Mouse (Mus musculus) testis, adult 2 months (tissue): Measurements from ENCODE around the gene Slc35b2. TPM values are rescaled to one million over a fixed set of nuclear protein-coding genes. Genes with fewer than 3 reads are reported as not detected.

Experiments
- H3K27ac ChIP-seq: fragments of 200-500 bp; 2 replicates; pipeline ENCODE4 v1.5.1; 2012; ENCODE audit warnings: low read depth, low read length; ENCODE audit not compliant: control insufficient read depth, insufficient read depth
- H3K27me3 ChIP-seq: fragments of 200-500 bp; 2 replicates; pipeline ENCODE4 v1.6.1; 2012; ENCODE audit warnings: mild to moderate bottlenecking, low read length, moderate library complexity; ENCODE audit not compliant: control insufficient read depth, insufficient read depth
- H3K36me3 ChIP-seq: fragments of 200-500 bp; 2 replicates; pipeline ENCODE4 v1.6.1; 2012; ENCODE audit warnings: mild to moderate bottlenecking, low read length; ENCODE audit not compliant: control insufficient read depth, insufficient read depth
- H3K4me1 ChIP-seq: fragments of 200-500 bp; 2 replicates; pipeline ENCODE4 v1.6.1; 2012; ENCODE audit warnings: low read length; ENCODE audit not compliant: control insufficient read depth, insufficient read depth
- H3K4me3 ChIP-seq: fragments of 200-500 bp; 2 replicates; pipeline ENCODE4 v1.5.1; 2012; ENCODE audit warnings: low read depth, mild to moderate bottlenecking, low read length, moderate library complexity, mixed read lengths; ENCODE audit not compliant: control insufficient read depth
- CTCF ChIP-seq: fragments of 200-500 bp; IDR thresholded peaks from 2 replicates; pipeline ENCODE4 v1.5.1; 2012; ENCODE audit warnings: low read depth, mild to moderate bottlenecking, inconsistent platforms, low read length, moderate library complexity; ENCODE audit not compliant: control insufficient read depth, insufficient read depth, insufficient replicate concordance
- POLR2A ChIP-seq: fragments of 200-500 bp; IDR thresholded peaks from 2 replicates; pipeline ENCODE4 v1.6.1; 2012; ENCODE audit warnings: low read depth, mild to moderate bottlenecking, inconsistent platforms, low read length, moderate library complexity; ENCODE audit not compliant: control insufficient read depth
- polyA plus RNA-seq: library from polyadenylated mRNA; depleted of rRNA; stranded (reverse); fragments of >200 nt; gene quantifications from 2 replicates; pipeline ENCODE4 v1.2.3, GENCODE M21; 2012

Slc35b2 gene
- polyA plus RNA-seq, 1 experiment: 26.6 TPM

DNA sequence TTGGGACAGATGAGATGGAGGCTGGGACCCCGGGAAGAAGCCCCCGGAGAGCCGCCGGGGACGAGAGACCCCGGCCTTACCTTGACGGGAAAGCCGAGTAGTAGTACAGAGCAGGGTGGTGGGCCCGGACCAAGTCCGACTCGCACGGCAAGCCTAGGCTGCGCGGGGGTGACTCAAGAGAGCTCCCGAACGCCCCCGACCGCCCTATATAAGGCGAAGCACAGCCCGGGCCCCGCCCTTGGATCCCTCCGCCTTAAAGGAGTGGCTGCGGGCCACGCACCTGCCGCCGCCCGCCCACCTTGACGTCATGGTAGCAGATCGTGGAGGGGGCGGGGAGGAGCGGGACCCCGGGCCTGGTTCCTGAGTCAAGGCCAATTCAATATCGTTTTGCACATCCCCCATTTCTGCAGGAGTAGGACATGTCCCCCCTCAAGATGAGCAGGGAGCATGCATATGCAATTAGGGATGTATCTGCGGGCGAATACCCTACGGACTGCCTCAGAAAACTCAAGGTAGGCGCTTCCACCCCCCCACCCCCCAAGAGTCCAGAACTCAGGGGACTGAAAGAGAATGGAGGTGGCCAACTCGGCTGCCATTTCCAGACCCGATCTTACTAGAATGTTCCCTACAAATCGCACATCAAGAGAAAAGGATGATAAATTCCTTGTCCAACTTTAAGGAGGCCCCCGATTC, 9.6 kb downstream of the Slc35b2 start, which contains the start of gene Hsp90ab1:
Hsp90ab1 (minus strand) TSS at position 185 of the 693 bp plus-strand sequence.
- Histone ChIP-seq H3K27me3 (no peaks in the 10 kb centered on the region), H3K4me1 (peaks cover 11% of the 10 kb centered on the region), H3K27ac (peak within 1 kb of the TSS; percentile 98), H3K36me3 (peaks cover 4% of the 10 kb centered on the region), H3K4me3 (peak within 1 kb of the TSS; percentile 90)
- TF ChIP-seq POLR2A: peak; percentile 99
- TF ChIP-seq CTCF: no peak

DNA sequence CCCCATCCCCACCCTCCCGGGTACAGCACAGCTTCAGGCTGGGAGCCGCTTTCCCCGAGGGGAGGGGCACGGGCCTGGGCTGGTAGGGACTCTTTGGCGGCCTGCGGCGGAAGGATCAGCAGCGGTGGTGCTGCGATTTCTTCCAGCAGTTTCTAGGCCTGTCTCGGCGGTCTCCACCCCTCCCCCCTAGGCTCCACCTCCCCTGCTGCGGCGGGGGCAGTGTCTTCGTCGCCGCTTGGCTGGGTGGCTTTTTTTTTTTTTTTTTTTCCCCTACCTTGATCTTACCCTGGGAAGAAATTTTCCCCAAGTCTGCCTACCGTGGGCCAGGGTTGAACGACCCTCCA, 10.1 kb downstream of the Slc35b2 start:
- H3K4me3 ChIP-seq: peak overlapping the region; percentile 90
- H3K27ac ChIP-seq: peak overlapping the region; percentile 98
- H3K36me3 ChIP-seq: peaks cover 4% of the 10 kb centered on the region
- no peaks in the 10 kb centered on the region for H3K27me3 ChIP-seq
- TF ChIP-seq CTCF: no peak
- TF ChIP-seq POLR2A: peak; percentile 48; the same call in 1 of the 2 replicates
- H3K4me1 ChIP-seq: peaks cover 11% of the 10 kb centered on the region

DNA sequence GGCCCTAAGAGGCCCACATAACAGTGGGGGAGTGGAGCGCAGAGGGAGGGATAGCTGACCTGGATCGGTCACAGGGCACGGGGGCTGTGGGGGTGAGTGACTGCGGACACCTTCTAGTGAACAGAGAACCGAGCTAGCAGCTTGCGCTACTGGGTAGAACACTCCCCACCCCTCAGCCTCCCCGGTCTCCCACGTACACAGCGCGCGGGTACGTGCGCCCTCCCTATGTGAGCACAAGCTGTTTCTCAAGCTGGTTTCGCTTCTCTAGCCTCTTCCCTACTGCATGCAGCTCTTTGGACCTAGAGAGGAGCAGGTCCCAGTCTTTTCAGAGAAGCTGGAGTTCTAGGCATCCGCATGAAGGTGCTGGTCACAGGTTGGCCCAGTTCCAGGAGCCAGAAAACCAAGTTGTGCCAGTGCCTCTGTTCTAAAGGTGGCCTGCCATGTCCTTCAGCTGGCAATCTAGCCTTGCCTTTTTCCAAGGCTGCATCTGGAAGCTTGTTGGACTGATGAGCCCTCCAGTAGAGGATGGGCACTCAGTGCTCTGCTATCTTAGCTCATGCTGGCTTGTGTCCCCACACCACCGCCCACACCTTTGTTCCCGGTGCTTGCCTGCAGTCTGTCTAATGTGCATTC, 10.6 kb downstream of the Slc35b2 start:
- Histone ChIP-seq H3K4me1 (peaks cover 11% of the 10 kb centered on the region), H3K27me3 (no peaks in the 10 kb centered on the region), H3K36me3 (peaks cover 4% of the 10 kb centered on the region), H3K4me3 (peak overlapping the region; percentile 90), H3K27ac (peak overlapping the region; percentile 98)
- TF ChIP-seq CTCF: no peak
- peak; percentile 24; the same call in 1 of the 2 replicates for TF ChIP-seq POLR2A

DNA sequence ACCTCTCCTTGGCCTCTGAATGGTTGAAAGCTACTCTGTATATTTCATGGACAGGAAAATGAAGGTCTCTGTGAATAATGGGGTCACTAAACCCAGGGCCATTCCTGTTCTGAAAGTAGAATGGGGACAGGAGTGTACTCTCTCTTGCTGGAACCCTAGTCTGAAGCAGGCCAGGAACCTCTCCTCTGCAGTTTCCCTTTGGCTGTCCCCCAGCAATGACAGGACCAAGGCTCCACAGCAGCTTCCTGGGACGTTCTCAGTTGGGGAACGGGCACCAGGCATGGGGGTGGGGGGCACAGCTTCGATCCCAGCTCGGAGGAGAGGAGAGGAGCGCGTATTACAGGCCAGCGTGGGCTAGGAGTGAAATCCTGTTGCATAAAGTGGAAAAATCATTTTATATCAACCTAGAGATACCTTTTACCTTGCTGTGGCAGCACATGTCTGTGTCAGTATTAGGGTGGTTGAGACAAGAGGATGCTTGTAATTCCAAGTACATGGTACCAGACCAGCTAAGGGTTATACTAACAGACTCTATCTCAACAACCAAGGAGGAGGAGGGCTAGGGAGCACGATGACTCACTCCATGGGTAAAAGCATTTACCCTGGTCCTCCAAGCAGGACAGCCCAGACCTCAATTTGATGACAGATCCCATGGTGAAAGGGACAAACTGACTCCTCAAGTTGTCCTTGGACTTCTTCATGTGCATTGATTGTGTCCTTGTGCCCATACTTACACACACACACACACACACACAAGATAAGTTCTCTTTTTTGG, 11.6 kb downstream of the Slc35b2 start:
- no peak overlapping the region for H3K4me3 ChIP-seq
- H3K36me3 ChIP-seq: peaks cover 4% of the 10 kb centered on the region; the same call in 1 of the 2 replicates
- TF ChIP-seq CTCF: no peak
- no peak for TF ChIP-seq POLR2A
- H3K4me1 ChIP-seq: peaks cover 11% of the 10 kb centered on the region
- H3K27me3 ChIP-seq: no peaks in the 10 kb centered on the region
- peak overlapping the region; percentile 98 for H3K27ac ChIP-seq

DNA sequence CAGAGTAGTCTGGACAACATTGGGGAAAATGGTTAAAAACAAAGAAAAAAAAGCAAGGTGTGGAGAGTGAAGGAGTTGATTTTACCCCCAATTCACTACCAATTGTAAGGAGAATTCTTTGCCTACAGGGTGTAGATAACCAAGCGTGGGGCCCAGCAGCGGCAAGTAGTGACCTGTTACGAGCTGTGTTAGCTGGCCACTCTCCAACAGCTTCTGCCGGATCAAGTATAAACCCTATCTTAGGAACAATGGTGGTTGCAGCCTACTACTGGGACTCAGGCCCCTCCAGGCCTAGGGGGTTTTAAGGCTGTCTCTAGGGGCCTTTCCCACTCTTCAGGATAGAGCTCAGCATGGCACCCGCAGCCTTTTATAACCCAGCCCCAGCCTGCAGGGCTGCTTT, 14.6 kb downstream of the Slc35b2 start:
- Histone ChIP-seq H3K4me1 (peaks cover 11% of the 10 kb centered on the region), H3K4me3 (no peak overlapping the region), H3K27ac (no peak overlapping the region), H3K36me3 (no peaks in the 10 kb centered on the region), H3K27me3 (no peaks in the 10 kb centered on the region)
- TF ChIP-seq POLR2A: no peak

DNA sequence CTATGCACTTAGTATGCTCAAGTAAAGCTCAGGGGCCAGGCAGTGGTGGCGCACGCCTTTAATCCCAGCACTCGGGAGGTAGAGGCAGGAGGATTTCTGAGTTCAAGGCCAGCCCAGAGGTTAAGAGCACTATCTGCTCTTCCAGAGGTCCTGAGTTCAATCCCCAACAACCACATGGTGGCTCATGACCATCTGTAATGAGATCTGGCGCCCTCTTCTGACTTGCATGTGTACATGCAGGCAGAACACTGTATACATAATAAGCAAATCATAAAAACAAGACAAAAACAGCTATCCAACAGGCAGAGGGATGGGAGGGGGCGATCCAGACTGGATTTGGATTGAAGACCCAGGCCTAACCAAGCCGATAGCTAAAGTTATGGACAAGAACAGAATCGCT, 15.2 kb downstream of the Slc35b2 start:
- Histone ChIP-seq H3K36me3 (no peaks in the 10 kb centered on the region), H3K4me1 (peaks cover 11% of the 10 kb centered on the region), H3K27me3 (no peaks in the 10 kb centered on the region), H3K27ac (no peak overlapping the region), H3K4me3 (no peak overlapping the region)
- TF ChIP-seq POLR2A (no peak), CTCF (peak; percentile 5; the same call in 1 of the 2 replicates)

DNA sequence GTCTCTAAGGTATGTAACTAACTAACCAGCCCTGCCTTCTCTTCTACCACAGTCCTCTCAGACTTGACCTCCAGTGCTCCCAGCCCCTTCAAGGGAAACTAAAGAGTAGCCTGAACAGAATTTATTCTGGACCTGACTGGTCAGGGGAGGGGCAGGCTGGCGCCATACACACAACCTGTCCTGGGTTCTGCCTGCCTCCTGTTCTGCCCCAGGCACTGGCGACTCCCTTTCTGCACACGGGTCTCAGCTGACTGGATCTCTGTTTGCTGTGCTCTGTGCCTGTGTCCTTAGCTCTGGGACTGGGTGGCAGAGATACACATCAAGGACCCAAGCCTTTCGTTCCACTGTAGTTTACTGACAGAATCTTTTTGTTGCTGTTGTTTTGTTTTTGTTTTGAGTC, 15.9 kb downstream of the Slc35b2 start:
- peaks cover 7% of the 10 kb centered on the region for H3K4me1 ChIP-seq
- H3K27me3 ChIP-seq: no peaks in the 10 kb centered on the region
- no peaks in the 10 kb centered on the region for H3K36me3 ChIP-seq
- no peak overlapping the region for H3K4me3 ChIP-seq
- no peak overlapping the region for H3K27ac ChIP-seq
- TF ChIP-seq CTCF: no peak
- no peak for TF ChIP-seq POLR2A
